Mouse (Mus musculus) hindbrain, embryonic 14.5 days (tissue): ENCODE data around the gene Gucy2e. TPM values are rescaled to one million over a fixed set of nuclear protein-coding genes. Genes with fewer than 3 reads are reported as not detected.

Source experiments
- ATAC-seq: fragments of 200-750 bp; cut with Nextera tagmentation; 2 replicates; pipeline ENCODE4 v1.8.0; 2017; ENCODE audit warnings: moderate number of reproducible peaks, mild to moderate bottlenecking, moderate TSS enrichment, moderate library complexity; ENCODE audit not compliant: low FRiP score
- DNase-seq: peaks from one replicate; pipeline ENCODE4 v3.0.0-alpha.2; 2015; ENCODE audit warnings: low spot score
- H3K27ac ChIP-seq: fragments of 300-500 bp; sonication (generic); 2 replicates; pipeline ENCODE4 v1.5.1; 2014; ENCODE audit warnings: mild to moderate bottlenecking, moderate library complexity
- H3K27me3 ChIP-seq: fragments of 300-500 bp; sonication (generic); 2 replicates; pipeline ENCODE4 v1.6.1; 2014; ENCODE audit warnings: mild to moderate bottlenecking, low read length, mixed read lengths; ENCODE audit not compliant: control insufficient read depth, insufficient read depth
- H3K36me3 ChIP-seq: fragments of 300-500 bp; sonication (generic); replicated peaks from 2 replicates; pipeline ENCODE4 v1.6.1; 2014; ENCODE audit not compliant: control insufficient read depth, insufficient read depth
- H3K4me1 ChIP-seq: fragments of 300-500 bp; sonication (generic); replicated peaks from 2 replicates; pipeline ENCODE4 v1.6.1; 2014; ENCODE audit warnings: antibody characterized with exemption, low read length, mixed read lengths; ENCODE audit not compliant: control insufficient read depth, insufficient read depth
- H3K4me2 ChIP-seq: fragments of 300-500 bp; sonication (generic); replicated peaks from 2 replicates; pipeline ENCODE4 v1.6.1; 2014; ENCODE audit warnings: mild to moderate bottlenecking, moderate library complexity
- H3K4me3 ChIP-seq: fragments of 300-500 bp; sonication (generic); replicated peaks from 2 replicates; pipeline ENCODE4 v1.5.1; 2014; ENCODE audit warnings: mild to moderate bottlenecking, low read length
- H3K9ac ChIP-seq: fragments of 300-500 bp; sonication (generic); 2 replicates; pipeline ENCODE4 v1.6.1; 2014
- H3K9me3 ChIP-seq: fragments of 300-500 bp; sonication (generic); 2 replicates; pipeline ENCODE4 v1.6.1; 2016; ENCODE audit warnings: low read length; ENCODE audit not compliant: control insufficient read depth
- WGBS: fragments of 180-500 bp; shearing (Covaris S2); extraction: QIAGEN DNeasy Blood & Tissue Kit; methylation state at CpG from one replicate; pipeline ENCODE4 v1.1.7; 2014; 5-methylcytosine and 5-hydroxymethylcytosine counted together
- polyA plus RNA-seq: library from polyadenylated mRNA; unstranded; fragments of >200 nt; fragmentation: Nextera tagmentation; extraction: Ambion mirVana; gene quantifications from 2 replicates; pipeline ENCODE4 v1.2.1, GENCODE M21; 2014

Gene Gucy2e
- polyA plus RNA-seq, 1 experiment from 2014 or later, result 0.29 TPM

- no peaks in the 10 kb centered on the region for H3K9me3 ChIP-seq
- no peaks in the 10 kb centered on the region for H3K27me3 ChIP-seq
- H3K4me3 ChIP-seq, result no peak overlapping the region
- DNase-seq (no peak), ATAC-seq (no peak)
- WGBS, result 69% methylated on average over 2 of the region's 2 CpGs
- H3K27ac ChIP-seq, result no peak overlapping the region
- H3K4me2 ChIP-seq, result no peak overlapping the region
- H3K4me1 ChIP-seq, result peaks cover 15% of the 10 kb centered on the region
- no peaks in the 10 kb centered on the region for H3K36me3 ChIP-seq
- no peak overlapping the region for H3K9ac ChIP-seq
Observed at GRCm38 (mm10) chr11:69264276-69264675, 27.4 kb upstream of the Gucy2e start.

- WGBS, result 93% methylated on average over 1 of the region's 1 CpGs
- ATAC-seq, result no peak
- Histone ChIP-seq H3K27me3 (no peaks in the 10 kb centered on the region), H3K4me1 (no peaks in the 10 kb centered on the region), H3K9me3 (no peaks in the 10 kb centered on the region), H3K27ac (no peak overlapping the region), H3K4me3 (no peak overlapping the region), H3K9ac (no peak overlapping the region), H3K36me3 (no peaks in the 10 kb centered on the region), H3K4me2 (no peak overlapping the region)
- no peak for DNase-seq
Observed at GRCm38 (mm10) chr11:69260111-69260510, 23.3 kb upstream of the Gucy2e start.

- 60% methylated on average over 5 of the region's 5 CpGs for WGBS
- Histone ChIP-seq H3K27ac (no peak overlapping the region; the same call in 1 of the 2 replicates), H3K4me3 (no peak overlapping the region), H3K4me1 (no peaks in the 10 kb centered on the region), H3K4me2 (no peak overlapping the region), H3K9me3 (no peaks in the 10 kb centered on the region), H3K27me3 (no peaks in the 10 kb centered on the region), H3K36me3 (no peaks in the 10 kb centered on the region), H3K9ac (no peak overlapping the region)
- ATAC-seq (no peak), DNase-seq (peak; percentile 59)
Observed at GRCm38 (mm10) chr11:69258287-69258686, 21.5 kb upstream of the Gucy2e start.

GRCm38 (mm10) chr11:69257807-69258206 lies 21.0 kb upstream of the Gucy2e start:
- H3K4me1 ChIP-seq, result no peaks in the 10 kb centered on the region
- no peak for ATAC-seq
- 51% methylated on average over 4 of the region's 4 CpGs for WGBS

GRCm38 (mm10) chr11:69257072-69257471 lies 20.2 kb upstream of the Gucy2e start:
- Histone ChIP-seq H3K4me1 (no peaks in the 10 kb centered on the region), H3K4me3 (no peak overlapping the region), H3K27me3 (no peaks in the 10 kb centered on the region), H3K4me2 (no peak overlapping the region), H3K9me3 (no peaks in the 10 kb centered on the region), H3K36me3 (no peaks in the 10 kb centered on the region), H3K27ac (no peak overlapping the region), H3K9ac (no peak overlapping the region)
- ATAC-seq, result no peak
- no peak for DNase-seq
- 84% methylated on average over 2 of the region's 2 CpGs for WGBS

More at GRCm38 (mm10) chr11:69257807-69258206, 21.0 kb upstream of the Gucy2e start:
- Histone ChIP-seq H3K27me3 (no peaks in the 10 kb centered on the region), H3K27ac (no peak overlapping the region; the same call in 1 of the 2 replicates), H3K9ac (no peak overlapping the region), H3K4me3 (no peak overlapping the region), H3K36me3 (no peaks in the 10 kb centered on the region), H3K4me2 (no peak overlapping the region), H3K9me3 (no peaks in the 10 kb centered on the region)
- peak; percentile 89 for DNase-seq

- H3K4me3 ChIP-seq, result no peak overlapping the region
- WGBS, result 72% methylated on average over 5 of the region's 5 CpGs
- no peak overlapping the region for H3K4me2 ChIP-seq
- no peaks in the 10 kb centered on the region for H3K4me1 ChIP-seq
- no peaks in the 10 kb centered on the region for H3K27me3 ChIP-seq
- H3K9ac ChIP-seq, result no peak overlapping the region
- H3K36me3 ChIP-seq, result no peaks in the 10 kb centered on the region
- H3K9me3 ChIP-seq, result no peaks in the 10 kb centered on the region
- H3K27ac ChIP-seq, result no peak overlapping the region
- ATAC-seq, result no peak
- DNase-seq, result no peak
Observed at GRCm38 (mm10) chr11:69254808-69255207, 18.0 kb upstream of the Gucy2e start.

GRCm38 (mm10) chr11:69253131-69253530 lies 16.3 kb upstream of the Gucy2e start:
- H3K4me1 ChIP-seq, result no peaks in the 10 kb centered on the region
- H3K36me3 ChIP-seq, result no peaks in the 10 kb centered on the region
- H3K4me3 ChIP-seq, result no peak overlapping the region
- no peak overlapping the region for H3K27ac ChIP-seq
- H3K9me3 ChIP-seq, result no peaks in the 10 kb centered on the region
- DNase-seq (no peak), ATAC-seq (no peak)
- WGBS, result 44% methylated on average over 9 of the region's 9 CpGs
- H3K9ac ChIP-seq, result no peak overlapping the region
- no peak overlapping the region for H3K4me2 ChIP-seq
- no peaks in the 10 kb centered on the region for H3K27me3 ChIP-seq

- no peak overlapping the region for H3K4me2 ChIP-seq
- DNase-seq (no peak), ATAC-seq (no peak)
- no peak overlapping the region for H3K9ac ChIP-seq
- no peaks in the 10 kb centered on the region for H3K36me3 ChIP-seq
- H3K9me3 ChIP-seq, result no peaks in the 10 kb centered on the region
- H3K27me3 ChIP-seq, result no peaks in the 10 kb centered on the region
- no peaks in the 10 kb centered on the region for H3K4me1 ChIP-seq
- H3K27ac ChIP-seq, result no peak overlapping the region
- H3K4me3 ChIP-seq, result no peak overlapping the region
- 86% methylated on average over 7 of the region's 7 CpGs for WGBS
Observed at GRCm38 (mm10) chr11:69251953-69252352, 15.1 kb upstream of the Gucy2e start.

- 63% methylated on average over 14 of the region's 14 CpGs for WGBS
- Histone ChIP-seq H3K4me2 (no peak overlapping the region), H3K36me3 (no peaks in the 10 kb centered on the region), H3K27ac (no peak overlapping the region), H3K9ac (no peak overlapping the region), H3K27me3 (no peaks in the 10 kb centered on the region), H3K4me1 (no peaks in the 10 kb centered on the region), H3K4me3 (no peak overlapping the region), H3K9me3 (no peaks in the 10 kb centered on the region)
- DNase-seq (no peak), ATAC-seq (no peak)
Observed at GRCm38 (mm10) chr11:69251135-69251842, 14.5 kb upstream of the Gucy2e start.

GRCm38 (mm10) chr11:69250106-69250505 lies 13.3 kb upstream of the Gucy2e start:
- WGBS, result 87% methylated on average over 5 of the region's 5 CpGs
- no peaks in the 10 kb centered on the region for H3K4me1 ChIP-seq

More at GRCm38 (mm10) chr11:69250106-69250505, 13.3 kb upstream of the Gucy2e start:
- H3K4me3 ChIP-seq, result no peak overlapping the region
- ATAC-seq (no peak), DNase-seq (no peak)
- H3K27me3 ChIP-seq, result no peaks in the 10 kb centered on the region
- H3K9ac ChIP-seq, result no peak overlapping the region
- H3K27ac ChIP-seq, result no peak overlapping the region
- H3K9me3 ChIP-seq, result no peaks in the 10 kb centered on the region
- no peaks in the 10 kb centered on the region for H3K36me3 ChIP-seq
- no peak overlapping the region for H3K4me2 ChIP-seq
